Comparison of ENCODE assay signal across 21 mouse cellular contexts in genomic region chr1:39749214-39749613, GRCm38 (mm10). TPM values are rescaled to one million over a fixed set of nuclear protein-coding genes. Genes with fewer than 3 reads are reported as not detected.
DNase-seq lines count a peak whose midpoint lies in the region; ATAC-seq and TF ChIP-seq lines count a peak whose summit lies in the region.
"Had no signal": no experiment of that assay in that cellular context is flagged by ENCODE, and none has a peak within 500 bp of the region (broad histone marks: within the 10 kb centered on the region; RNA-seq: fewer than 3 reads in every experiment).

No protein-coding gene starts in this region.

- peaks cover 20% of the 10 kb centered on the region for H3K4me1 ChIP-seq in heart, postnatal 0 days (ENCODE audit: control insufficient read depth, insufficient read depth)
- H3K4me1 ChIP-seq in lung, embryonic 16.5 days (replicated peaks; ENCODE audit: control insufficient read depth, insufficient read depth, low read length) = peaks cover 12% of the 10 kb centered on the region
- peaks cover 16% of the 10 kb centered on the region for H3K4me1 ChIP-seq in intestine, embryonic 14.5 days (replicated peaks; ENCODE audit: control insufficient read depth, insufficient read depth, low read length)
- H3K4me1 ChIP-seq in limb, embryonic 10.5 days = peaks cover 42% of the 10 kb centered on the region

- 0 out of 2 replicates have a peak overlapping the region, but pooled peaks have one; percentile 24 for H3K27ac ChIP-seq in heart, postnatal 0 days (ENCODE audit: low read depth)
- peak overlapping the region; percentile 74 for H3K27ac ChIP-seq in lung, embryonic 16.5 days (ENCODE audit: low read length)
- H3K27ac ChIP-seq in intestine, embryonic 14.5 days (ENCODE audit: low read depth) = peak overlapping the region; percentile 73
- peak overlapping the region; percentile 81; the same call in 1 of the 2 replicates for H3K27ac ChIP-seq in limb, embryonic 10.5 days
- H3K27ac ChIP-seq: embryonic facial prominence, embryonic 13.5 days; gastrocnemius, adult 2 months; hindbrain, postnatal 0 days; liver, embryonic 15.5 days had no signal

- H3K9me3 ChIP-seq in heart, postnatal 0 days (replicated peaks; ENCODE audit: control insufficient read depth, low read length) = no peaks in the 10 kb centered on the region
- no peaks in the 10 kb centered on the region for H3K9me3 ChIP-seq in lung, embryonic 16.5 days (ENCODE audit: control insufficient read depth, low read length)
- no peaks in the 10 kb centered on the region for H3K9me3 ChIP-seq in intestine, embryonic 14.5 days (ENCODE audit: control insufficient read depth, low read length)
- H3K9me3 ChIP-seq in limb, embryonic 10.5 days (replicated peaks) = no peaks in the 10 kb centered on the region
- H3K9me3 ChIP-seq: embryonic facial prominence, embryonic 13.5 days; G1E; liver, embryonic 15.5 days had no signal

- 17% methylated on average over 1 of the region's 1 CpGs for WGBS in heart, postnatal 0 days
- 21% methylated on average over 1 of the region's 1 CpGs for WGBS in lung, embryonic 16.5 days
- WGBS in intestine, embryonic 14.5 days = 4% methylated on average over 1 of the region's 1 CpGs
- 22% methylated on average over 1 of the region's 1 CpGs for WGBS in limb, embryonic 10.5 days

- no peak overlapping the region for H3K4me3 ChIP-seq in heart, postnatal 0 days (ENCODE audit: low read depth, low read length)
- H3K4me3 ChIP-seq in lung, embryonic 16.5 days (ENCODE audit: low read length) = no peak overlapping the region
- no peak overlapping the region for H3K4me3 ChIP-seq in intestine, embryonic 14.5 days (ENCODE audit: low read depth, low read length)
- no peak overlapping the region for H3K4me3 ChIP-seq in limb, embryonic 10.5 days
- H3K4me3 ChIP-seq: embryonic facial prominence, embryonic 13.5 days; gastrocnemius, adult 2 months; liver, embryonic 15.5 days had no signal

- no peak for DNase-seq in heart, postnatal 0 days (ENCODE audit: low spot score)
- DNase-seq in heart, adult 8-10 months (ENCODE audit: low spot score) = no peak
- DNase-seq in lung, postnatal 10 days = no peak
- DNase-seq in intestine, embryonic 14.5 days (ENCODE audit: low spot score) = no peak
- no peak for DNase-seq in limb, embryonic 10.5 days (ENCODE audit: low spot score)
- DNase-seq in thymus, postnatal 4 days = no peak
- DNase-seq: cerebellum, adult 9-10 months; gastrocnemius, adult 2 months had no signal

- H3K9ac ChIP-seq in heart, postnatal 0 days (replicated peaks; ENCODE audit: low read depth, low read length) = no peak overlapping the region
- no peak overlapping the region for H3K9ac ChIP-seq in lung, embryonic 16.5 days (ENCODE audit: low read length)
- no peak overlapping the region for H3K9ac ChIP-seq in intestine, embryonic 14.5 days (ENCODE audit: low read length)
- H3K9ac ChIP-seq: embryonic facial prominence, embryonic 13.5 days; liver, embryonic 15.5 days had no signal

- H3K27me3 ChIP-seq in heart, postnatal 0 days (ENCODE audit: control insufficient read depth, insufficient read depth, low read length) = no peaks in the 10 kb centered on the region
- H3K27me3 ChIP-seq in lung, embryonic 16.5 days (ENCODE audit: control insufficient read depth, insufficient read depth, low read depth, low read length) = no peaks in the 10 kb centered on the region
- no peaks in the 10 kb centered on the region for H3K27me3 ChIP-seq in intestine, embryonic 14.5 days (replicated peaks; ENCODE audit: control insufficient read depth, insufficient read depth, low read length)
- no peaks in the 10 kb centered on the region for H3K27me3 ChIP-seq in limb, embryonic 10.5 days (ENCODE audit: low read depth, poor library complexity, severe bottlenecking)
- H3K27me3 ChIP-seq: embryonic facial prominence, embryonic 13.5 days; liver, embryonic 15.5 days had no signal

- no peaks in the 10 kb centered on the region for H3K36me3 ChIP-seq in heart, postnatal 0 days (replicated peaks; ENCODE audit: control insufficient read depth, insufficient read depth, low read length)
- H3K36me3 ChIP-seq in lung, embryonic 16.5 days (ENCODE audit: control insufficient read depth, insufficient read depth, low read length) = no peaks in the 10 kb centered on the region
- H3K36me3 ChIP-seq in intestine, embryonic 14.5 days (ENCODE audit: control insufficient read depth, insufficient read depth, low read length) = no peaks in the 10 kb centered on the region
- H3K36me3 ChIP-seq in limb, embryonic 10.5 days = no peaks in the 10 kb centered on the region
- H3K36me3 ChIP-seq: embryonic facial prominence, embryonic 13.5 days; G1E; liver, embryonic 15.5 days had no signal

- no peak for TF ChIP-seq EP300 in heart, postnatal 0 days (IDR thresholded peaks at IDR 0.05; ENCODE audit: low read depth)

- no peak for ATAC-seq in heart, postnatal 0 days (ENCODE audit: insufficient read depth, low read depth)
- ATAC-seq in lung, embryonic 16.5 days (ENCODE audit: low read depth) = no peak
- peak; percentile 74 for ATAC-seq in intestine, embryonic 14.5 days (replicated peaks; ENCODE audit: low FRiP score, low TSS enrichment, low read depth)

- no peak overlapping the region for H3K4me2 ChIP-seq in heart, postnatal 0 days (ENCODE audit: low read depth, low read length)
- H3K4me2 ChIP-seq in lung, embryonic 16.5 days (ENCODE audit: low read depth, low read length) = no peak overlapping the region
- H3K4me2 ChIP-seq in intestine, embryonic 14.5 days (ENCODE audit: low read length) = no peak overlapping the region
- H3K4me2 ChIP-seq: embryonic facial prominence, embryonic 13.5 days; liver, embryonic 15.5 days had no signal

- TF ChIP-seq CTCF in heart, postnatal 0 days (IDR thresholded peaks at IDR 0.05; ENCODE audit: low read depth) = no peak

RNA-seq across cellular contexts. Expression of gene Rfx8, which starts 28.4 kb away (rescaled TPM):
- not detected in 2 replicates for total RNA-seq in heart, postnatal 0 days (2014; rRNA removed; ENCODE audit: low replicate concordance)
- 0.68 and 0.71 TPM in 2 replicates for polyA plus RNA-seq in heart, postnatal 0 days (2015; fragmentation: Nextera tagmentation; extraction: Ambion mirVana)
- under 1 TPM; 0.16 to 0.23 (median 0.19) TPM for total RNA-seq in heart, adult 8-10 months (2022)
- polyA plus RNA-seq in lung, embryonic 16.5 days (2015; fragmentation: Nextera tagmentation; extraction: Ambion mirVana) = 0.40 and 0.58 TPM in 2 replicates
- 0.26 TPM in 1 of 2 replicates, not detected in the other for polyA plus RNA-seq in intestine, embryonic 14.5 days (2014; fragmentation: Nextera tagmentation; extraction: Ambion mirVana)
- polyA plus RNA-seq in limb, embryonic 10.5 days (2016; fragmentation: Nextera tagmentation; extraction: Ambion mirVana) = 0.35 and 0.79 TPM in 2 replicates
- total RNA-seq: gastrocnemius, adult 2 months; megakaryocyte, adult 5-6 weeks had no signal
- polyA plus RNA-seq: G1E had no signal

RNA-seq across cellular contexts. Expression of gene Gm3646, which starts 55.9 kb away (rescaled TPM):
- total RNA-seq in heart, postnatal 0 days (2014; rRNA removed; ENCODE audit: low replicate concordance) = 3.4 and 3.7 TPM in 2 replicates
- 13.8 and 17.4 TPM in 2 replicates for polyA plus RNA-seq in heart, postnatal 0 days (2015; fragmentation: Nextera tagmentation; extraction: Ambion mirVana)
- 10 to 100 TPM in 2 of 4 experiments, 1 to 10 TPM in 2; 7.6 to 12.8 (median 10.7) TPM for total RNA-seq in heart, adult 8-10 months (2022)
- not detected in 2 replicates for polyA plus RNA-seq in lung, embryonic 16.5 days (2015; fragmentation: Nextera tagmentation; extraction: Ambion mirVana)
- polyA plus RNA-seq in intestine, embryonic 14.5 days (2014; fragmentation: Nextera tagmentation; extraction: Ambion mirVana) = not detected in 2 replicates
- polyA plus RNA-seq in limb, embryonic 10.5 days (2016; fragmentation: Nextera tagmentation; extraction: Ambion mirVana) = not detected in 2 replicates
- total RNA-seq: adrenal gland, postnatal 4 days; G1E; hindbrain, postnatal 0 days; layer of hippocampus, adult 18-20 months; left cerebral cortex, adult 18-20 months; megakaryocyte, adult 5-6 weeks had no signal
- polyA plus RNA-seq: cortical plate, adult 2 months; embryonic facial prominence, embryonic 13.5 days; G1E; hindbrain, postnatal 0 days; kidney, embryonic 14.5 days; limb, embryonic 11.5 days; liver, embryonic 15.5 days; midbrain, embryonic 16.5 days had no signal

Comparison
In these comparisons a context has a peak if more than half of its experiments do, and no peak if none do; other contexts are left out.
1. H3K27ac ChIP-seq: peak in every context shown above with its lines; median percentile 81 in limb, embryonic 10.5 days; 74 in lung, embryonic 16.5 days; 73 in intestine, embryonic 14.5 days; 24 in heart, postnatal 0 days.
2. RNA of gene Gm3646, which starts 55.9 kb away (polyA plus RNA-seq): 13.8 to 17.4 TPM in heart, postnatal 0 days; not detected in lung, embryonic 16.5 days, not detected in intestine, embryonic 14.5 days and not detected in limb, embryonic 10.5 days; every median in the first group is over 10 times any median in the second.